Mouse (Mus musculus): ENCODE measurements at regions not wholly inside any gene's neighbourhood (a gene's known extent, or its start where the extent isn't known, plus 50 kb on each side); places are given as distances from the start of the nearest gene placed in this dataset.
A peak's percentile ranks its signal among the peaks of the same experiment; 100 is the strongest.

GRCm38 (mm10) chr10:118782646-118783045, 87.4 kb downstream of the Dyrk2 start:
- H3K4me1 ChIP-seq (ENCODE audit: control insufficient read depth, insufficient read depth, insufficient read length), result peaks cover 3% of the 10 kb centered on the region; the same call in 1 of the 2 replicates
- TF ChIP-seq POLR2A (IDR thresholded peaks at IDR 0.05; ENCODE audit: low read depth, low read length) (no peak), CTCF (IDR thresholded peaks at IDR 0.05; ENCODE audit: extremely low read depth, insufficient read depth, insufficient read length, insufficient replicate concordance) (no peak)
- 88% methylated on average over 6 of the region's 6 CpGs for WGBS
- no peaks in the 10 kb centered on the region for H3K36me3 ChIP-seq (ENCODE audit: control insufficient read depth, insufficient read depth, low read length)
- no peak overlapping the region for H3K4me3 ChIP-seq (ENCODE audit: extremely low read depth, insufficient read depth, insufficient read length)
- no peaks in the 10 kb centered on the region for H3K27me3 ChIP-seq (ENCODE audit: control insufficient read depth, insufficient read depth, low read length)
- H3K27ac ChIP-seq (ENCODE audit: insufficient read depth, low read length), result no peak overlapping the region
- DNase-seq (ENCODE audit: low read depth in 1 of 2, low spot score in 2 of 2), result no peak

- no peak for DNase-seq (ENCODE audit: low read depth in 1 of 2, low spot score in 2 of 2)
- Histone ChIP-seq H3K27me3 (ENCODE audit: control insufficient read depth, insufficient read depth, low read length) (no peaks in the 10 kb centered on the region), H3K27ac (ENCODE audit: insufficient read depth, low read length) (no peak overlapping the region), H3K4me1 (ENCODE audit: control insufficient read depth, insufficient read depth, insufficient read length) (no peaks in the 10 kb centered on the region), H3K4me3 (ENCODE audit: extremely low read depth, insufficient read depth, insufficient read length) (no peak overlapping the region), H3K36me3 (ENCODE audit: control insufficient read depth, insufficient read depth, low read length) (no peaks in the 10 kb centered on the region)
- 86% methylated on average over 8 of the region's 8 CpGs for WGBS
- TF ChIP-seq CTCF (IDR thresholded peaks at IDR 0.05; ENCODE audit: extremely low read depth, insufficient read depth, insufficient read length, insufficient replicate concordance) (no peak), POLR2A (IDR thresholded peaks at IDR 0.05; ENCODE audit: low read depth, low read length) (no peak)
Measured at GRCm38 (mm10) chr10:118787280-118787690, 82.7 kb downstream of the Dyrk2 start.

GRCm38 (mm10) chr10:118792352-118793100, 77.5 kb downstream of the Dyrk2 start:
- Histone ChIP-seq H3K4me1 (ENCODE audit: control insufficient read depth, insufficient read depth, insufficient read length) (peaks cover 28% of the 10 kb centered on the region), H3K36me3 (ENCODE audit: control insufficient read depth, insufficient read depth, low read length) (no peaks in the 10 kb centered on the region), H3K27me3 (ENCODE audit: control insufficient read depth, insufficient read depth, low read length) (no peaks in the 10 kb centered on the region), H3K4me3 (ENCODE audit: extremely low read depth, insufficient read depth, insufficient read length) (no peak overlapping the region), H3K27ac (ENCODE audit: insufficient read depth, low read length) (no peak overlapping the region)
- 90% methylated on average over 15 of the region's 15 CpGs for WGBS
- no peak for TF ChIP-seq POLR2A (IDR thresholded peaks at IDR 0.05; ENCODE audit: low read depth, low read length)
- TF ChIP-seq CTCF (IDR thresholded peaks at IDR 0.05; ENCODE audit: extremely low read depth, insufficient read depth, insufficient read length, insufficient replicate concordance), result no peak
- DNase-seq (ENCODE audit: low read depth in 1 of 2, low spot score in 2 of 2), result no peak

- Histone ChIP-seq H3K27ac (ENCODE audit: insufficient read depth, low read length) (no peak overlapping the region), H3K27me3 (ENCODE audit: control insufficient read depth, insufficient read depth, low read length) (no peaks in the 10 kb centered on the region), H3K36me3 (ENCODE audit: control insufficient read depth, insufficient read depth, low read length) (no peaks in the 10 kb centered on the region), H3K4me1 (ENCODE audit: control insufficient read depth, insufficient read depth, insufficient read length) (peaks cover 28% of the 10 kb centered on the region), H3K4me3 (ENCODE audit: extremely low read depth, insufficient read depth, insufficient read length) (no peak overlapping the region)
- no peak for DNase-seq (ENCODE audit: low read depth in 1 of 2, low spot score in 2 of 2)
- WGBS, result 39% methylated on average over 2 of the region's 2 CpGs
- TF ChIP-seq CTCF (IDR thresholded peaks at IDR 0.05; ENCODE audit: extremely low read depth, insufficient read depth, insufficient read length, insufficient replicate concordance), result no peak
- TF ChIP-seq POLR2A (IDR thresholded peaks at IDR 0.05; ENCODE audit: low read depth, low read length), result no peak
Measured at GRCm38 (mm10) chr10:118793794-118794193, 76.2 kb downstream of the Dyrk2 start.

- no peaks in the 10 kb centered on the region for H3K36me3 ChIP-seq (ENCODE audit: control insufficient read depth, insufficient read depth, low read length)
- WGBS, result 51% methylated on average over 9 of the region's 9 CpGs
- peaks cover 28% of the 10 kb centered on the region for H3K4me1 ChIP-seq (ENCODE audit: control insufficient read depth, insufficient read depth, insufficient read length)
Measured at GRCm38 (mm10) chr10:118794395-118795060, 75.5 kb downstream of the Dyrk2 start.

GRCm38 (mm10) chr10:118795061-118795407, 75.0 kb downstream of the Dyrk2 start:
- DNase-seq (ENCODE audit: low read depth in 1 of 2, low spot score in 2 of 2), result no peak
- 81% methylated on average over 3 of the region's 3 CpGs for WGBS
- no peak overlapping the region for H3K27ac ChIP-seq (ENCODE audit: insufficient read depth, low read length)
- no peak for TF ChIP-seq CTCF (IDR thresholded peaks at IDR 0.05; ENCODE audit: extremely low read depth, insufficient read depth, insufficient read length, insufficient replicate concordance)
- no peak for TF ChIP-seq POLR2A (IDR thresholded peaks at IDR 0.05; ENCODE audit: low read depth, low read length)
- no peak overlapping the region for H3K4me3 ChIP-seq (ENCODE audit: extremely low read depth, insufficient read depth, insufficient read length)
- no peaks in the 10 kb centered on the region for H3K36me3 ChIP-seq (ENCODE audit: control insufficient read depth, insufficient read depth, low read length)
- H3K27me3 ChIP-seq (ENCODE audit: control insufficient read depth, insufficient read depth, low read length), result no peaks in the 10 kb centered on the region
- peaks cover 28% of the 10 kb centered on the region for H3K4me1 ChIP-seq (ENCODE audit: control insufficient read depth, insufficient read depth, insufficient read length)

More at GRCm38 (mm10) chr10:118794395-118795060, 75.5 kb downstream of the Dyrk2 start:
- no peaks in the 10 kb centered on the region for H3K27me3 ChIP-seq (ENCODE audit: control insufficient read depth, insufficient read depth, low read length)
- DNase-seq (ENCODE audit: low read depth in 1 of 2, low spot score in 2 of 2), result no peak
- H3K4me3 ChIP-seq (ENCODE audit: extremely low read depth, insufficient read depth, insufficient read length), result no peak overlapping the region
- TF ChIP-seq POLR2A (IDR thresholded peaks at IDR 0.05; ENCODE audit: low read depth, low read length) (no peak), CTCF (IDR thresholded peaks at IDR 0.05; ENCODE audit: extremely low read depth, insufficient read depth, insufficient read length, insufficient replicate concordance) (no peak)
- H3K27ac ChIP-seq (ENCODE audit: insufficient read depth, low read length), result no peak overlapping the region

- H3K4me3 ChIP-seq (ENCODE audit: extremely low read depth, insufficient read depth, insufficient read length), result no peak overlapping the region
- no peaks in the 10 kb centered on the region for H3K36me3 ChIP-seq (ENCODE audit: control insufficient read depth, insufficient read depth, low read length)
- DNase-seq (ENCODE audit: low read depth in 1 of 2, low spot score in 2 of 2), result peak; percentile 37 to 45
- TF ChIP-seq POLR2A (IDR thresholded peaks at IDR 0.05; ENCODE audit: low read depth, low read length) (no peak), CTCF (IDR thresholded peaks at IDR 0.05; ENCODE audit: extremely low read depth, insufficient read depth, insufficient read length, insufficient replicate concordance) (no peak)
- H3K27me3 ChIP-seq (ENCODE audit: control insufficient read depth, insufficient read depth, low read length), result no peaks in the 10 kb centered on the region
- 11% methylated on average over 7 of the region's 7 CpGs for WGBS
- H3K27ac ChIP-seq (ENCODE audit: insufficient read depth, low read length), result peak overlapping the region; percentile 9; the same call in 1 of the 2 replicates
- peaks cover 28% of the 10 kb centered on the region for H3K4me1 ChIP-seq (ENCODE audit: control insufficient read depth, insufficient read depth, insufficient read length)
Measured at GRCm38 (mm10) chr10:118796512-118796911, 73.5 kb downstream of the Dyrk2 start.
